Mouse (Mus musculus): ENCODE data around the gene 1700030K09Rik. TPM values are rescaled to one million over a fixed set of nuclear protein-coding genes. Genes with fewer than 3 reads are reported as not detected.

Gene 1700030K09Rik
- polyA plus RNA-seq (2015; fragmentation: Nextera tagmentation; extraction: Ambion mirVana) = 2.9 and 3.4 TPM in 2 replicates

DNA sequence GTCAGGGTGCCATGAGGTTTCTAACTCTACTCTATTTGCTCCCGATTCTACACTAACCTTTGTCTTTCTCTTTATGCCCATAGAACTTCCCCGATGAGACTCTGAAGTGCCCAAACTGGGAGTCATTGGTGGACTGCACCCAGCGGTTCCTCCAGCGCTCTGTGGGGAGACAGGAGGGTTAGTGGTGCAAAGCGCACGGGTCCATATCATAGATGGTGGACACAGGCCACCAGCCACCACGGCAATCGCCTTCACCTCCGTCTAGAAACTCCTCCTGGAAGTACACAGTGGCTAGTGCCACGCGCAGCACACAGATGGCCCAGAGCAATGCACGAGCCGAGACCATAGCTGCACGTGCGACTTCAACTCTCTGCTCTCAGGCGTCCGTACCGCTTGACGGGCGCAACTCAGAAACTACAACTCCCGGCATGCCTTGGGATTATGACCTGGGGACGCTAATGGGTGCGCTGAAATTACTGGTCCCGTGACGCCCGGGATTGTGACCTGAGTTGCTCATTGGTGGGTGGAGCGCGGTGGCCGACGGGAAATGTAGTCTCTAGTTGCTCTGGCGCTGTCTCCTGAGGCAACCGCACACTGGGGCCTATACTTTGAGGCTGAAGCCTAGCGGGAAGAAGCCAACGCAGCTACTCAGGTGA is at the start of gene 1700030K09Rik, which contains the start of gene Calr3:
TSS of gene 1700030K09Rik (plus strand) at position 543 of the 656 bp plus-strand sequence.
TSS of gene Calr3 (minus strand) at position 533 of the 656 bp plus-strand sequence.
- ATAC-seq (ENCODE audit: insufficient read depth) = peak; percentile 100
- H3K4me2 ChIP-seq = peak within 1 kb of the TSS; percentile 88

GRCm38 (mm10) chr8:72401381-72401780 is 42.3 kb upstream of the 1700030K09Rik start:
- Histone ChIP-seq H3K4me2 (no peak overlapping the region), H3K9me3 (replicated peaks) (no peaks in the 10 kb centered on the region), H3K36me3 (replicated peaks) (peaks cover 32% of the 10 kb centered on the region), H3K4me3 (replicated peaks) (no peak overlapping the region), H3K27me3 (no peaks in the 10 kb centered on the region), H3K4me1 (replicated peaks) (peaks cover 36% of the 10 kb centered on the region), H3K9ac (no peak overlapping the region), H3K27ac (replicated peaks) (no peak overlapping the region)
- WGBS (ENCODE audit: insufficient replicate concordance) = 76% methylated on average over 1 of the region's 1 CpGs
- no peak for ATAC-seq (ENCODE audit: insufficient read depth)

More for the DNA sequence above, at the start of gene 1700030K09Rik, which contains the start of gene Calr3:
- peak within 1 kb of the TSS; percentile 57 for H3K9ac ChIP-seq
- no peaks in the 10 kb centered on the region for H3K27me3 ChIP-seq
- H3K4me1 ChIP-seq (replicated peaks) = peaks cover 18% of the 10 kb centered on the region
- H3K36me3 ChIP-seq (replicated peaks) = 0 out of 2 replicates have a peak, but pooled peaks cover 4% of the 10 kb centered on the region
- peak within 1 kb of the TSS; percentile 60 for H3K4me3 ChIP-seq (replicated peaks)
- peak within 1 kb of the TSS; percentile 29; the same call in 1 of the 2 replicates for H3K27ac ChIP-seq (replicated peaks)
- WGBS (ENCODE audit: insufficient replicate concordance) = 5% methylated on average over 34 of the region's 34 CpGs
- no peaks in the 10 kb centered on the region for H3K9me3 ChIP-seq (replicated peaks)

DNA sequence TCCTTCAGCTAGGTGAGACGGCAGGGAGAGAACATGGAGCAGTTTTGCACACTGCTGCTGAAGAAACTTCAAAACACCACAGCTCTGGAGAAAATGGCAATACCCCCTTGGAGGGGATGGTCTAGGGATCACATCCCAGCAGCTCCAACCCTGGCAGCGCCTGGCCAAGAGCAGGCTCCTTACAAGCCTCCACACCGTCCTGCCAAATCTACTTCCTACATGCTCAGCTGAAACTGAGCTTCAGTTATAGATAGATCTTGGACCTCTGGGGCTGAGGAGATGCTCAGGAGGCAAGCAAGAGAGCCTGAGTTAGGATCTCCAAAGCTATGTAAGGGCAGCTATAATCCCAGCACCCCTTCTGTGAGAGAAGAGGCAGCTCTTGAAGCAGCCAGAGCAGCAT is 40.7 kb upstream of the 1700030K09Rik start:
- H3K9me3 ChIP-seq (replicated peaks) = no peaks in the 10 kb centered on the region
- no peaks in the 10 kb centered on the region for H3K27me3 ChIP-seq
- H3K4me1 ChIP-seq (replicated peaks) = peaks cover 42% of the 10 kb centered on the region
- ATAC-seq (ENCODE audit: insufficient read depth) = no peak
- H3K36me3 ChIP-seq (replicated peaks) = peaks cover 16% of the 10 kb centered on the region; the same call in 1 of the 2 replicates
- H3K9ac ChIP-seq = no peak overlapping the region
- H3K27ac ChIP-seq (replicated peaks) = no peak overlapping the region
- no peak overlapping the region for H3K4me3 ChIP-seq (replicated peaks)
- no peak overlapping the region for H3K4me2 ChIP-seq
- WGBS (ENCODE audit: insufficient replicate concordance) = 86% methylated on average over 3 of the region's 3 CpGs

GRCm38 (mm10) chr8:72407878-72408277 is 35.8 kb upstream of the 1700030K09Rik start:
- ATAC-seq (ENCODE audit: insufficient read depth) = no peak
- WGBS (ENCODE audit: insufficient replicate concordance) = 80% methylated on average over 1 of the region's 1 CpGs
- Histone ChIP-seq H3K4me1 (replicated peaks) (peaks cover 70% of the 10 kb centered on the region), H3K4me3 (replicated peaks) (no peak overlapping the region), H3K36me3 (replicated peaks) (peaks cover 14% of the 10 kb centered on the region), H3K9me3 (replicated peaks) (no peaks in the 10 kb centered on the region), H3K27ac (replicated peaks) (no peak overlapping the region), H3K9ac (no peak overlapping the region), H3K27me3 (no peaks in the 10 kb centered on the region), H3K4me2 (no peak overlapping the region)

GRCm38 (mm10) chr8:72409443-72409842 is 34.2 kb upstream of the 1700030K09Rik start:
- Histone ChIP-seq H3K36me3 (replicated peaks) (peaks cover 14% of the 10 kb centered on the region), H3K27me3 (no peaks in the 10 kb centered on the region), H3K27ac (replicated peaks) (no peak overlapping the region), H3K9me3 (replicated peaks) (no peaks in the 10 kb centered on the region), H3K4me2 (0 out of 2 replicates have a peak overlapping the region, but pooled peaks have one; percentile 7), H3K4me1 (replicated peaks) (peaks cover 77% of the 10 kb centered on the region), H3K4me3 (replicated peaks) (no peak overlapping the region), H3K9ac (no peak overlapping the region)
- ATAC-seq (ENCODE audit: insufficient read depth) = no peak
- 71% methylated on average over 3 of the region's 3 CpGs for WGBS (ENCODE audit: insufficient replicate concordance)

GRCm38 (mm10) chr8:72413839-72414238 is 29.8 kb upstream of the 1700030K09Rik start:
- H3K9me3 ChIP-seq (replicated peaks) = no peaks in the 10 kb centered on the region
- H3K9ac ChIP-seq = peak overlapping the region; percentile 52
- peak overlapping the region; percentile 32 for H3K4me3 ChIP-seq (replicated peaks)
- H3K4me2 ChIP-seq = peak overlapping the region; percentile 73
- peaks cover 22% of the 10 kb centered on the region for H3K36me3 ChIP-seq (replicated peaks)
- 19% methylated on average over 7 of the region's 7 CpGs for WGBS (ENCODE audit: insufficient replicate concordance)
- peaks cover 99% of the 10 kb centered on the region for H3K4me1 ChIP-seq (replicated peaks)
- peak overlapping the region; percentile 98 for H3K27ac ChIP-seq (replicated peaks)
- H3K27me3 ChIP-seq = no peaks in the 10 kb centered on the region
- peak; percentile 99 for ATAC-seq (ENCODE audit: insufficient read depth)

DNA sequence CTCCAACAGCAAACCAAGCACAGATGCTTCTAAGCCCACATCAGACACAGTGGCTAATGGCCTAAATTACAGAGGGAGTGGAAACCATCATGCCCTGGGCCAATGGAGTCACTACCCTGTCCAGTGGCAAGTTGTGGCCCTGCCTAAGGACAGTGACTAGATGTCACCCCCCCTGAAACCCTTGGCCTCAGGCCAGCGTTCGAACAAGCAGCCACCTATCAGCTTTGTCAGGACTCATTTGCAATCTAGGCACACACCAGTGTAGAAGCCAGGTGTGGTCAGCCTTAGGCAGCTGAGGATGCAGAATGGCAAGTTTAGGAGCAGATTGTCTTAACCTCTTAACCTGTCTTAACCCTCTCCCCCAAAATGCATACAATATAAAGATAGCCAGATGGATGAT is 28.4 kb upstream of the 1700030K09Rik start:
- peak overlapping the region; percentile 98 for H3K27ac ChIP-seq (replicated peaks)
- H3K9me3 ChIP-seq (replicated peaks) = no peaks in the 10 kb centered on the region
- H3K9ac ChIP-seq = peak overlapping the region; percentile 47
- peak overlapping the region; percentile 73 for H3K4me2 ChIP-seq
- no peak for ATAC-seq (ENCODE audit: insufficient read depth)
- H3K27me3 ChIP-seq = no peaks in the 10 kb centered on the region
- 28% methylated on average over 2 of the region's 2 CpGs for WGBS (ENCODE audit: insufficient replicate concordance)
- H3K36me3 ChIP-seq (replicated peaks) = peaks cover 22% of the 10 kb centered on the region
- no peak overlapping the region for H3K4me3 ChIP-seq (replicated peaks)
- H3K4me1 ChIP-seq (replicated peaks) = peaks cover 100% of the 10 kb centered on the region

GRCm38 (mm10) chr8:72418073-72418472 is 25.6 kb upstream of the 1700030K09Rik start:
- Histone ChIP-seq H3K27ac (replicated peaks) (peak overlapping the region; percentile 98; the same call in 1 of the 2 replicates), H3K36me3 (replicated peaks) (0 out of 2 replicates have a peak, but pooled peaks cover 8% of the 10 kb centered on the region), H3K27me3 (no peaks in the 10 kb centered on the region), H3K9ac (no peak overlapping the region), H3K4me3 (replicated peaks) (no peak overlapping the region), H3K4me1 (replicated peaks) (peaks cover 88% of the 10 kb centered on the region), H3K9me3 (replicated peaks) (no peaks in the 10 kb centered on the region), H3K4me2 (no peak overlapping the region)
- ATAC-seq (ENCODE audit: insufficient read depth) = no peak
- WGBS (ENCODE audit: insufficient replicate concordance) = 79% methylated on average over 4 of the region's 4 CpGs

- H3K4me2 ChIP-seq = peak overlapping the region; percentile 94
- H3K9me3 ChIP-seq (replicated peaks) = no peaks in the 10 kb centered on the region
- H3K27ac ChIP-seq (replicated peaks) = peak overlapping the region; percentile 97
- peaks cover 62% of the 10 kb centered on the region for H3K4me1 ChIP-seq (replicated peaks)
- 0 out of 2 replicates have a peak, but pooled peaks cover 8% of the 10 kb centered on the region for H3K36me3 ChIP-seq (replicated peaks)
- H3K4me3 ChIP-seq (replicated peaks) = peak overlapping the region; percentile 92
- H3K9ac ChIP-seq = peak overlapping the region; percentile 92
- no peaks in the 10 kb centered on the region for H3K27me3 ChIP-seq
- WGBS (ENCODE audit: insufficient replicate concordance) = 2% methylated on average over 63 of the region's 73 CpGs
- peak; percentile 57 for ATAC-seq (ENCODE audit: insufficient read depth)
Observed at GRCm38 (mm10) chr8:72420571-72421361, 22.9 kb upstream of the 1700030K09Rik start.

GRCm38 (mm10) chr8:72421362-72422335 is 22.0 kb upstream of the 1700030K09Rik start, which contains the start of gene Eps15l1:
TSS of gene Eps15l1 (minus strand) at chr8:72421460.
- peak within 1 kb of the TSS; percentile 94 for H3K4me2 ChIP-seq
- ATAC-seq (ENCODE audit: insufficient read depth) = peak; percentile 95
- H3K9me3 ChIP-seq (replicated peaks) = no peaks in the 10 kb centered on the region
- WGBS (ENCODE audit: insufficient replicate concordance) = under 1% methylated on average over 48 of the region's 48 CpGs
- H3K9ac ChIP-seq = peak within 1 kb of the TSS; percentile 92
- peaks cover 53% of the 10 kb centered on the region for H3K4me1 ChIP-seq (replicated peaks)
- H3K36me3 ChIP-seq (replicated peaks) = 0 out of 2 replicates have a peak, but pooled peaks cover 8% of the 10 kb centered on the region
- H3K4me3 ChIP-seq (replicated peaks) = peak within 1 kb of the TSS; percentile 92
- no peaks in the 10 kb centered on the region for H3K27me3 ChIP-seq
- peak within 1 kb of the TSS; percentile 97 for H3K27ac ChIP-seq (replicated peaks)
